Mouse (Mus musculus) kidney, postnatal 0 days (tissue): ENCODE data around the gene Sos2. TPM values are rescaled to one million over a fixed set of nuclear protein-coding genes. Genes with fewer than 3 reads are reported as not detected.
"Not testable (repeated sequence)": the region's sequence is repeated elsewhere in the genome, so short reads cannot be mapped to it uniquely, and the experiment has no call there.

ENCODE experiments used
- ATAC-seq: fragments of 200-750 bp; cut with Nextera tagmentation; replicated peaks from 2 replicates; pipeline ENCODE4 v1.8.0; 2017; ENCODE audit warnings: low read depth, moderate number of reproducible peaks, moderate TSS enrichment, moderate library complexity; ENCODE audit not compliant: low FRiP score
- DNase-seq: peaks from one replicate; pipeline ENCODE4 v3.0.0-alpha.2; 2016; ENCODE audit warnings: low spot score
- H3K27ac ChIP-seq: fragments of 300-500 bp; sonication (generic); 2 replicates; pipeline ENCODE4 v1.5.1; 2014; ENCODE audit warnings: mild to moderate bottlenecking
- H3K27me3 ChIP-seq: fragments of 300-500 bp; sonication (generic); 2 replicates; pipeline ENCODE4 v1.6.1; 2014; ENCODE audit warnings: low read length, mixed read lengths; ENCODE audit not compliant: insufficient read depth
- H3K36me3 ChIP-seq: fragments of 300-500 bp; sonication (generic); 2 replicates; pipeline ENCODE4 v1.6.1; 2014; ENCODE audit warnings: low read length, mixed read lengths; ENCODE audit not compliant: insufficient read depth
- H3K4me1 ChIP-seq: fragments of 300-500 bp; sonication (generic); replicated peaks from 2 replicates; pipeline ENCODE4 v1.6.1; 2014; ENCODE audit warnings: antibody characterized with exemption, low read length, mixed read lengths; ENCODE audit not compliant: insufficient read depth
- H3K4me2 ChIP-seq: fragments of 300-500 bp; sonication (generic); 2 replicates; pipeline ENCODE4 v1.6.1; 2014; ENCODE audit warnings: mild to moderate bottlenecking, low read length, moderate library complexity, mixed read lengths
- H3K4me3 ChIP-seq: fragments of 300-500 bp; sonication (generic); replicated peaks from 2 replicates; pipeline ENCODE4 v1.5.1; 2014; ENCODE audit warnings: low read depth, low read length
- H3K9ac ChIP-seq: fragments of 300-500 bp; sonication (generic); 2 replicates; pipeline ENCODE4 v1.6.1; 2014; ENCODE audit warnings: low read depth, low read length
- H3K9me3 ChIP-seq: fragments of 300-500 bp; sonication (generic); replicated peaks from 2 replicates; pipeline ENCODE4 v1.6.1; 2016; ENCODE audit warnings: low read length, inconsistent platforms, mixed read lengths
- CTCF ChIP-seq: IDR thresholded peaks from 2 replicates; pipeline ENCODE4 v1.5.1; 2016; ENCODE audit warnings: antibody characterized with exemption, low read depth, mild to moderate bottlenecking, moderate library complexity
- WGBS: fragments of 180-500 bp; shearing (Covaris S2); extraction: QIAGEN DNeasy Blood & Tissue Kit; methylation state at CpG from one replicate; pipeline ENCODE4 v1.1.7; 2014; 5-methylcytosine and 5-hydroxymethylcytosine counted together
- polyA plus RNA-seq: library from polyadenylated mRNA; unstranded; fragments of >200 nt; fragmentation: Nextera tagmentation; extraction: Ambion mirVana; gene quantifications from 2 replicates; pipeline ENCODE4 v1.2.1, GENCODE M21; 2015

Sos2 gene
- polyA plus RNA-seq, 1 experiment from 2014 or later: 8.4 TPM

GRCm38 (mm10) chr12:69579623-69580022 lies 102.0 kb downstream of the Sos2 start:
- 81% methylated on average over 5 of the region's 5 CpGs for WGBS

GRCm38 (mm10) chr12:69576120-69576627 lies 105.5 kb downstream of the Sos2 start:
- no peak overlapping the region for H3K4me2 ChIP-seq
- no peak overlapping the region for H3K4me3 ChIP-seq
- DNase-seq (no peak), ATAC-seq (no peak)
- TF ChIP-seq CTCF: no peak
- peaks cover 6% of the 10 kb centered on the region; the same call in 1 of the 2 replicates for H3K4me1 ChIP-seq
- H3K9me3 ChIP-seq: no peaks in the 10 kb centered on the region
- no peak overlapping the region for H3K27ac ChIP-seq
- H3K27me3 ChIP-seq: no peaks in the 10 kb centered on the region
- H3K9ac ChIP-seq: no peak overlapping the region
- peaks cover 12% of the 10 kb centered on the region; the same call in 1 of the 2 replicates for H3K36me3 ChIP-seq
- WGBS: 70% methylated on average over 9 of the region's 9 CpGs

More at GRCm38 (mm10) chr12:69579623-69580022, 102.0 kb downstream of the Sos2 start:
- H3K9ac ChIP-seq: no peak overlapping the region
- ATAC-seq (no peak), DNase-seq (no peak)
- no peak for TF ChIP-seq CTCF
- H3K9me3 ChIP-seq: no peaks in the 10 kb centered on the region
- H3K36me3 ChIP-seq: peaks cover 16% of the 10 kb centered on the region
- 0 out of 2 replicates have a peak, but pooled peaks cover 14% of the 10 kb centered on the region for H3K4me1 ChIP-seq
- H3K27ac ChIP-seq: no peak overlapping the region
- no peak overlapping the region for H3K4me2 ChIP-seq
- H3K27me3 ChIP-seq: no peaks in the 10 kb centered on the region
- H3K4me3 ChIP-seq: no peak overlapping the region

DNA sequence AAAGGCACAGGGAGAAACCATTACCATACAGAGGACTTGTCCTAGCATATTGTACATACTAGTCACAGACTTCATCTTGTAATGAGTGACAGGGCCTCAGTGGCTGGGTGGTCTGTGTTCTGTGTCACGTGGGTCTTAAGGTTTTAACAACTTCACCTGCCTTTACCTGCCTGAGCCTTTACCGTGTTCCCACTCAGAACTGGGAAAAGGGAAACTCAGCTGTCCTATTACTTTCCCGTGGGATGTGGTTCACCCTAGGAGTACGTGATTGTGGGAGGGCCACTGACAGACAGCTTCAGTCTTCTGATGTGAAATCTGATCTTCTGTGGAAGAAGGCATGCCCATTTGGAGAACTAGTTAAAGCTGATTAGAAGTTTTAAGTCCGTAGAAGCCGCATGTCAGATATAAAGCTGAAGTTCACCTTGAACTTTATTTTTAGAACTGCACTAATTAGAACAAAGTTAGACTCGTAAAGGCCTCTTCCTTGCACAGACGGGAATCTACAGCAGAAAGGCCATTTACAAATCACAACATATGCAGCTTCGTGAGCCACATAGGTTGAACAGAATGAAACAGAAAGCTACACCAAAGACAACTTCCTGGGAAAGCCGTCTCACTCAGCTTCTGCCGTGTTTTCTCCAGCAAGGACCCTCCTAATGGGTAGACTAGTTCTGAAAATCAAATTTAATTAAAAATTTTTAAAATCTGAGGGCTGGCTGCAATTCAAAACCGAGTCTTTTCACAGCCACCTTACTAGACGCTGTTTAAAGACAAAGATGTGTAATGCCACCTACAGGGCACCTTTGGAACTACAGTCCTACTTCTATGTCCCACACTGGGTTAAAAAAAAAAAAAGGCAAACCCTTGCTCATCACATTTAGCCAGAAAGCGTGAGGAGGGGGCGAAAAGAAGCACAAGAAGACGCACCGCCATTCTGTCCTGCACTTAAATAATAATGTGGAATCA lies 107.5 kb downstream of the Sos2 start:
- TF ChIP-seq CTCF: peak; percentile 79
- peaks cover 9% of the 10 kb centered on the region; the same call in 1 of the 2 replicates for H3K36me3 ChIP-seq
- peak overlapping the region; percentile 47; the same call in 1 of the 2 replicates for H3K9ac ChIP-seq
- 13% methylated on average over 17 of the region's 17 CpGs for WGBS
- H3K4me3 ChIP-seq: peak overlapping the region; percentile 33
- H3K9me3 ChIP-seq: no peaks in the 10 kb centered on the region
- no peaks in the 10 kb centered on the region for H3K27me3 ChIP-seq
- peak overlapping the region; percentile 54 for H3K4me2 ChIP-seq
- DNase-seq (peak; percentile 94), ATAC-seq (no peak)
- H3K27ac ChIP-seq: no peak overlapping the region
- peaks cover 6% of the 10 kb centered on the region; the same call in 1 of the 2 replicates for H3K4me1 ChIP-seq

DNA sequence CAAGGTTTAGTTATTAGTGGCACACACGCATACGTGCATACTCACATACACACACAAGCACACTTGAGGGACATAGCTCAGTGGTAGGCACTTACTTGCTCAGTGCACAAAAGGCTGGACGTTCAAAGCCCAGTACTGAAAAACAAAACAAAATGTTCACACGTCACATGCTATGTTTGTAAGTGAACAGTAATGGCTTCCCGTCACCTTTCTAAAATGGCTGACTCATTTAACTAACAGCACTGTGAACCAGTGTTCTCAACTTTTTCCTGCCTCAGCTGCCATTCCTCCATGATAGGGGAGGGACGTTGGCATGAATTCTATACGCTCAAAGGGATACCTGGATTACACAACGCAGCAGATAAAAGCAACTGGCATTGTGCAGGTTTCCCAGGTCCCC lies 108.4 kb downstream of the Sos2 start:
- Histone ChIP-seq H3K4me3 (no peak overlapping the region), H3K9me3 (no peaks in the 10 kb centered on the region), H3K36me3 (peaks cover 8% of the 10 kb centered on the region; the same call in 1 of the 2 replicates), H3K9ac (no peak overlapping the region), H3K4me2 (no peak overlapping the region), H3K4me1 (peaks cover 6% of the 10 kb centered on the region; the same call in 1 of the 2 replicates), H3K27ac (no peak overlapping the region), H3K27me3 (no peaks in the 10 kb centered on the region)
- DNase-seq (no peak), ATAC-seq (no peak)
- TF ChIP-seq CTCF: no peak
- 91% methylated on average over 8 of the region's 8 CpGs for WGBS

- DNase-seq (no peak), ATAC-seq (no peak)
- H3K27me3 ChIP-seq: no peaks in the 10 kb centered on the region
- WGBS: 81% methylated on average over 3 of the region's 3 CpGs
- no peak for TF ChIP-seq CTCF
- H3K9ac ChIP-seq: no peak overlapping the region
- peaks cover 6% of the 10 kb centered on the region; the same call in 1 of the 2 replicates for H3K4me1 ChIP-seq
- H3K4me3 ChIP-seq: no peak overlapping the region
- no peak overlapping the region for H3K27ac ChIP-seq
- no peaks in the 10 kb centered on the region for H3K9me3 ChIP-seq
- H3K36me3 ChIP-seq: no peaks in the 10 kb centered on the region
- H3K4me2 ChIP-seq: no peak overlapping the region
Observed at GRCm38 (mm10) chr12:69569926-69570325, 111.7 kb downstream of the Sos2 start.

DNA sequence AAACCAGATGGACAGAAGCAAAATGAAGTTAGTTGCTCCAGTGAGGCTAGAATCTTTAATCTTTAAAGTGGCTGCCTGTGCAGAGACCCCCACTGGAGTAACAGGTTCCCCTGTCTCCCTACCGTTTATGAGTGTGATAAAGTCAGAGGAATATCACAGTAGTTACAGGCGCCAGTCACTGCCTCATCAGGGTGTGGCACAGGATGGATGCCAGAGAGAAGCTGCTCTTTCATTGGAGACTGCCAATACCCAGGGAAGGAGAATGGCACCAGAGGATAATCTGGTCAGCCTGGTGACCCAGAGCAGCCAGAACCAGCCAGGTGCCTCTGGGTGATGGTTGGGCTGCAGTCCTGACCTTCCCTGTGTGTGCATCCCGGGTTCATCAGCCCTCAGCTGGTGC lies 113.4 kb downstream of the Sos2 start:
- H3K4me2 ChIP-seq: no peak overlapping the region
- no peak overlapping the region for H3K9ac ChIP-seq
- TF ChIP-seq CTCF: no peak
- H3K27ac ChIP-seq: no peak overlapping the region
- no peak overlapping the region for H3K4me3 ChIP-seq
- no peaks in the 10 kb centered on the region for H3K36me3 ChIP-seq
- H3K9me3 ChIP-seq: no peaks in the 10 kb centered on the region
- H3K27me3 ChIP-seq: no peaks in the 10 kb centered on the region
- no peaks in the 10 kb centered on the region for H3K4me1 ChIP-seq
- DNase-seq (no peak), ATAC-seq (no peak)
- WGBS: 81% methylated on average over 3 of the region's 3 CpGs

DNA sequence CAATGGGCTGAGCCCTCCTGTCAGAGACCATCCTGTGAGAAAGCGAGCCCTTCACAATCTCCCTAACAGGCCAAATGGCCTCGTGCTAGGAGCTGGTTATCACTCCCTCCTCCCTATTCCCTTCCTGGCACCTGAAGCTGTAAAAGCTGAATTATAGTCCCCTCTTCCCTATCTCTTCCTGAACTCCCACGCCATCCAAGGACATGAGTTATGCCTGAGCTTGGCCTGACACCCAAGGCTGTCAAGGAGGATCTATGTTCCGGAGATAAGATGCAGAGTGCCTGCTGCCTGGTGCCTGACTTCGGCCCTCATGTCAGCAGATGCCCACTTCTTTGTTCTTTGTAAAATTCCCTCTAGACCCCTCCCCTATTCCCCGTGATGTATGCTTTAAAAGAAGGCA lies 120.6 kb downstream of the Sos2 start:
- H3K4me1 ChIP-seq, ATAC-seq, H3K27ac ChIP-seq, H3K4me2 ChIP-seq, DNase-seq, H3K36me3 ChIP-seq, H3K27me3 ChIP-seq, H3K9ac ChIP-seq, H3K4me3 ChIP-seq, H3K9me3 ChIP-seq: not testable (repeated sequence)
- WGBS: 59% methylated on average over 6 of the region's 6 CpGs
